Mouse (Mus musculus): Measurements from ENCODE around the gene Olfr156. TPM values are rescaled to one million over a fixed set of nuclear protein-coding genes. Genes with fewer than 3 reads are reported as not detected.
"Not testable (repeated sequence)": the region's sequence is repeated elsewhere in the genome, so short reads cannot be mapped to it uniquely, and the experiment has no call there.

Olfr156 gene
- polyA plus RNA-seq, 1 experiment from 2014 or later = not detected

DNA sequence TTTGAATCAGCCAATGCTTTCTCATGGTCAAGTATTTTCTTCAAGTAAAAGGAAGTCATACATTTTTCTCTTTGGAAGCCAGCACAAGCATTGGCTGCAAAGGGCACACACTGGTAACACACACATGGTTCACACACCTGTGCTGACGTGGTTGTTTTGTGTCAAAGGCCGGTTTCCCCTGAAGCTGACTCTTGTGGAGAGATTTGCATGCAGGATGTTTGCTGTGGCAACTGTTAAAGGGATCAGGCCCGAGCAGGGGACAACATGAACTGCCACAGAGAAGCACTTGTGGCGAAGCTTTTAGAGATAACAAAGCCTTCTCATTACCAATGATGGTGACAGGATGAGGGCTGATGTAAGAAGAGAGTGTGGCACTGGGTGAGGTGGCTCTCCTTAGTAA is 11.1 kb upstream of the Olfr156 start:
- H3K4me1 ChIP-seq (ENCODE audit: control insufficient read depth, low read depth, low read length) = no peaks in the 10 kb centered on the region
- no peak overlapping the region for H3K4me2 ChIP-seq (ENCODE audit: low read depth, low read length)
- no peak overlapping the region for H3K4me3 ChIP-seq (ENCODE audit: low read depth, low read length)
- H3K27ac ChIP-seq (ENCODE audit: low read length) = no peak overlapping the region
- H3K36me3 ChIP-seq (ENCODE audit: control insufficient read depth, insufficient read depth) = no peaks in the 10 kb centered on the region
- no peak for ATAC-seq (ENCODE audit: low read depth)
- H3K9ac ChIP-seq (ENCODE audit: low read depth, low read length) = no peak overlapping the region
- whole genome bisulfite sequencing (ENCODE audit: insufficient replicate concordance) = 22% methylated on average over 4 of the region's 4 CpGs
- no peaks in the 10 kb centered on the region for H3K9me3 ChIP-seq (replicated peaks; ENCODE audit: control insufficient read depth, low read length)
- no peaks in the 10 kb centered on the region for H3K27me3 ChIP-seq (ENCODE audit: control insufficient read depth, insufficient read depth, low read depth, low read length)

DNA sequence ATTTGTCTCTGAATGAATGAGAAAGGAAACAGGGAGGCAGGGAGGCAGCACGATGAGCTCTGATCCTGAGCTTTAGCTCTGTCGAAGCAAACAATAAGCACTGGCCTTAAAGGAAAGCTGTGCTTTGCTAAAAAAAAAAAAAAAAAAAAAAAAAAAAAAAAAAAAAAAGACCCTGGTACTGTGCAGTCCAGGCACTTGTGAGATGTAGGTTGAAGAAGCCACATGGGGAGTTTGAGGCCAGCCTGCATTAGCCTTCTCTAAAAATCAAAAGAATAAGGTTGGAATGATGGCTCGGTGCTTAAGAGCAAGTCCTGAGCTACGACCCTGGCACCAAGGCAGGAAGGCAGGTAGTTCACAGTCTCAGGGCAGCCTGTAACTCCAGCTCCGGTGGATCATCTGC is 10.1 kb upstream of the Olfr156 start:
- H3K4me3 ChIP-seq (ENCODE audit: low read depth, low read length) = no peak overlapping the region
- no peak overlapping the region for H3K27ac ChIP-seq (ENCODE audit: low read length)
- no peak overlapping the region for H3K9ac ChIP-seq (ENCODE audit: low read depth, low read length)
- H3K27me3 ChIP-seq (ENCODE audit: control insufficient read depth, insufficient read depth, low read depth, low read length) = no peaks in the 10 kb centered on the region
- no peaks in the 10 kb centered on the region for H3K4me1 ChIP-seq (ENCODE audit: control insufficient read depth, low read depth, low read length)
- no peaks in the 10 kb centered on the region for H3K36me3 ChIP-seq (ENCODE audit: control insufficient read depth, insufficient read depth)
- no peak for ATAC-seq (ENCODE audit: low read depth)
- WGBS (ENCODE audit: insufficient replicate concordance) = 55% methylated on average over 5 of the region's 5 CpGs
- no peak overlapping the region for H3K4me2 ChIP-seq (ENCODE audit: low read depth, low read length)
- H3K9me3 ChIP-seq (replicated peaks; ENCODE audit: control insufficient read depth, low read length) = no peaks in the 10 kb centered on the region

DNA sequence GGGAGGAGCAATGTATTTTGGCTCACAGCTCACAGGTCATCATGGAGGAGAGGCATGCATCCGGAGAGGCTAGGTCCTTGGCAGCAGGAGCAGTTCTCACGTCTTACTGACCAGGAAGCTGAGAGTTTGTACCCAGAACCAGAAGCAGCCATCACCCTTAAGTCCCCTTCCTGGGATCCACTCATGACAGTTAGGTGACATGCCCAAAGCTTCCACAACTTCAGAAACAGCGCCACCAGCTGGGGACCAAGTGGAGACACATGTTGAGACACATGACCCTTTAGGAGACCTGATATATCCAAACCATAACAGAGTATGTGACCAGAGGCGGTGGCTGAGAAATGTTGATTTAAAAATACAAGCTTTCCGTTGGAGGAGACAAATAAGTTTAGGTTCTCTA is 8.3 kb upstream of the Olfr156 start:
- Histone ChIP-seq H3K4me3 (ENCODE audit: low read depth, low read length) (no peak overlapping the region), H3K36me3 (ENCODE audit: control insufficient read depth, insufficient read depth) (no peaks in the 10 kb centered on the region), H3K4me1 (ENCODE audit: control insufficient read depth, low read depth, low read length) (no peaks in the 10 kb centered on the region), H3K4me2 (ENCODE audit: low read depth, low read length) (no peak overlapping the region), H3K9ac (ENCODE audit: low read depth, low read length) (no peak overlapping the region), H3K27me3 (ENCODE audit: control insufficient read depth, insufficient read depth, low read depth, low read length) (no peaks in the 10 kb centered on the region), H3K9me3 (replicated peaks; ENCODE audit: control insufficient read depth, low read length) (no peaks in the 10 kb centered on the region), H3K27ac (ENCODE audit: low read length) (no peak overlapping the region)
- 51% methylated on average over 5 of the region's 5 CpGs for WGBS (ENCODE audit: insufficient replicate concordance)
- ATAC-seq (ENCODE audit: low read depth) = no peak

DNA sequence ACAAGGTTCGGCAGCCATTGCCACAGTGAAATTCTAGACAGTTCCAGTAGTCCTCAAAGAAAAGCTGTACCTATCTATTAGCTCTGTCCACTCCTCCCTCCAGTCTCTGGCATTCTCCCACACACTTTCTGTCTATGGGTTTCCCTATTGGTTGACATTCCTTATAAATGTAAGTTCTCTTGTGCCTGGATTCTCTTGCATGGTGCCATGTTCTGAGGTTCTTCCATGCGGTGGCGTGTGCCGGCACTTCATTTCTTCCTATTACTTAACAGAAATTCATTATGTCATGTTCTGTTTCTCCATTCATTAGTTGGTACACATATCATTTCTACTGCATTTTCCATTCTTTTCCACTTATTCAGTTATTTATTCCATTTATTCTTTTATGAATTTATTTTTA is 5.1 kb upstream of the Olfr156 start:
- WGBS (ENCODE audit: insufficient replicate concordance) = 74% methylated on average over 4 of the region's 4 CpGs
- no peak for ATAC-seq (ENCODE audit: low read depth)

DNA sequence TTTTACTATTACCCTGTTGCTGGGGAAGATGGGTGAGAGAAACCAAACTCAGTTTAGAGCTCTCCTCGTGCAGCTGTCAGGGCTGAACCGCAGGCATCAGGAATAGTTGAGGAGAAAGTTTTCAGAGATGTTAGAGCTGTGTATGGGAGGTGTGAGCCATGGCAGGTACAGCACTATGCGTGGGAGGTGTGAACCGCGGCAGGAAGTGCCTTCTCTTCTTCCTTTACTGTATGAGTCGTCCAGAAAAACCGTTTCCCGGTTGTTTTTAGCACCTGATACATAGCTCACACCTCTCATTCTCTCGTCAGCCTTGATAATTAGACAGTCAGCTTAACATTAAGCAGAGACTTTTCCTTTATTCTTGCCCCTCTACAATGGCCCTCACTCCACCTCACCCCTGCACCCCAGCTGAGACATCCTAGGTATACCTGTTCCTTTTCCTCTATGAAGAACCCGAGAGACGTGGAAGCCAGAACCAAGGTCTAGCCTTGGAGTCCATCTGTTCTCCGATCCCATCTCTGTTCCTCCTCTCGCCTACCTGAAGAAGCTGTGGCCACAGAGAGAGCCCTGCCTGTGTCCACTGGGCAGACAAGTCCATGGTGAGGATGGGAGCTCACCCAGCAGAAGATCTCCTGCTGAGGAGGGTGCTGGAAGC is 672 bp downstream of the Olfr156 start:
- Histone ChIP-seq H3K9ac (ENCODE audit: low read depth, low read length) (no peak overlapping the region), H3K4me3 (ENCODE audit: low read depth, low read length) (no peak overlapping the region), H3K36me3 (ENCODE audit: control insufficient read depth, insufficient read depth) (no peaks in the 10 kb centered on the region), H3K4me1 (ENCODE audit: control insufficient read depth, low read depth, low read length) (no peaks in the 10 kb centered on the region), H3K4me2 (ENCODE audit: low read depth, low read length) (no peak overlapping the region), H3K9me3 (replicated peaks; ENCODE audit: control insufficient read depth, low read length) (no peaks in the 10 kb centered on the region), H3K27ac (ENCODE audit: low read length) (no peak overlapping the region), H3K27me3 (ENCODE audit: control insufficient read depth, insufficient read depth, low read depth, low read length) (no peaks in the 10 kb centered on the region)
- whole genome bisulfite sequencing (ENCODE audit: insufficient replicate concordance) = 53% methylated on average over 13 of the region's 13 CpGs
- no peak for ATAC-seq (ENCODE audit: low read depth)

More for the DNA sequence above, 5.1 kb upstream of the Olfr156 start:
- H3K27me3 ChIP-seq (ENCODE audit: control insufficient read depth, insufficient read depth, low read depth, low read length) = no peaks in the 10 kb centered on the region
- H3K4me3 ChIP-seq (ENCODE audit: low read depth, low read length) = no peak overlapping the region
- no peaks in the 10 kb centered on the region for H3K36me3 ChIP-seq (ENCODE audit: control insufficient read depth, insufficient read depth)
- no peak overlapping the region for H3K27ac ChIP-seq (ENCODE audit: low read length)
- no peak overlapping the region for H3K9ac ChIP-seq (ENCODE audit: low read depth, low read length)
- no peaks in the 10 kb centered on the region for H3K9me3 ChIP-seq (replicated peaks; ENCODE audit: control insufficient read depth, low read length)
- no peaks in the 10 kb centered on the region for H3K4me1 ChIP-seq (ENCODE audit: control insufficient read depth, low read depth, low read length)
- H3K4me2 ChIP-seq (ENCODE audit: low read depth, low read length) = no peak overlapping the region

DNA sequence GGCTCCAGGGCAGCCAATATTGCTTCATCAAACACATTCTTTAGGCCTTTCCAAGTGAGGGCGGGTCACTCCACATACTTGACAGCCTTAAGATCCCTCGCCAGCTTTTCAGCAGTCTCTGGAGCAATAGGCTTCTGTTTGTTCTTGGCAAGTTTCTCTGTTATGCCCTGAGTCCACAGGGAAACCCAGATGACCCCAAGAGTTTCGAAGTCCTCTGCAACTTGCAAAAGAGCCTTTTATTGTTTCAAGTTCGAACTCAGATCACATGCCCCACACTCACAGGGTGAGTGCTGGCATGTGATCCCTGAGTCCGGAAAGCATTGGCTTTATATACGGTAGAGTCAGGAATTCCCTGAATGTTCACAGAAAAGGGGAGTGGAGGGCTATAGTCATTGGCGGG is 24.8 kb downstream of the Olfr156 start:
- no peaks in the 10 kb centered on the region; the same call in 1 of the 2 replicates for H3K9me3 ChIP-seq (replicated peaks; ENCODE audit: control insufficient read depth, low read length)
- H3K27me3 ChIP-seq (ENCODE audit: control insufficient read depth, insufficient read depth, low read depth, low read length) = no peaks in the 10 kb centered on the region
- H3K4me3 ChIP-seq (ENCODE audit: low read depth, low read length) = no peak overlapping the region
- no peaks in the 10 kb centered on the region for H3K4me1 ChIP-seq (ENCODE audit: control insufficient read depth, low read depth, low read length)
- ATAC-seq (ENCODE audit: low read depth) = no peak
- no peak overlapping the region for H3K4me2 ChIP-seq (ENCODE audit: low read depth, low read length)
- no peak overlapping the region for H3K27ac ChIP-seq (ENCODE audit: low read length)
- no peak overlapping the region for H3K9ac ChIP-seq (ENCODE audit: low read depth, low read length)
- WGBS (ENCODE audit: insufficient replicate concordance) = 61% methylated on average over 7 of the region's 7 CpGs
- no peaks in the 10 kb centered on the region for H3K36me3 ChIP-seq (ENCODE audit: control insufficient read depth, insufficient read depth)

DNA sequence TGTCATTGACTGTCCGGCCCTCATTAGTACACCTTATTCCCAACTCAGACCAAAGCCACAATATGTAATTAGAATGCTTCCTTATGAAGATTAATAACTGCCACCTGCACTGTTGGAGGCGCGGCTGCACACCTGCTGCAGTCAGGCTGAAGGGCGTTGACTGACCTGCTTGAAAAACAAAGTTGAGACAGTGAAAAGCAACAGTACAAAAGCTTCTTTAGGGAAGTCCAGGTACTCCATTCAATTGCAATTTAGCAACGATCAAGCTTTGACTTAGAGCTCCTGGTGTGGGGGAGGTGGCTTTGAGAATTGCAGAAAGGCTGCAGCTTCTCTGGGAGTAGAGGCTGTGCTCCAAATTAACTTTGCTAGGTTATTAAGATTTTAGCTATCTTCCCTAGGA is 27.9 kb downstream of the Olfr156 start:
- ATAC-seq (ENCODE audit: low read depth); H3K9ac ChIP-seq (ENCODE audit: low read depth, low read length); H3K4me2 ChIP-seq (ENCODE audit: low read depth, low read length); H3K27ac ChIP-seq (ENCODE audit: low read length); H3K36me3 ChIP-seq (ENCODE audit: control insufficient read depth, insufficient read depth); H3K4me1 ChIP-seq (ENCODE audit: control insufficient read depth, low read depth, low read length); H3K9me3 ChIP-seq (replicated peaks; ENCODE audit: control insufficient read depth, low read length); H3K4me3 ChIP-seq (ENCODE audit: low read depth, low read length); H3K27me3 ChIP-seq (ENCODE audit: control insufficient read depth, insufficient read depth, low read depth, low read length): not testable (repeated sequence)
- 63% methylated on average over 5 of the region's 5 CpGs for WGBS (ENCODE audit: insufficient replicate concordance)

DNA sequence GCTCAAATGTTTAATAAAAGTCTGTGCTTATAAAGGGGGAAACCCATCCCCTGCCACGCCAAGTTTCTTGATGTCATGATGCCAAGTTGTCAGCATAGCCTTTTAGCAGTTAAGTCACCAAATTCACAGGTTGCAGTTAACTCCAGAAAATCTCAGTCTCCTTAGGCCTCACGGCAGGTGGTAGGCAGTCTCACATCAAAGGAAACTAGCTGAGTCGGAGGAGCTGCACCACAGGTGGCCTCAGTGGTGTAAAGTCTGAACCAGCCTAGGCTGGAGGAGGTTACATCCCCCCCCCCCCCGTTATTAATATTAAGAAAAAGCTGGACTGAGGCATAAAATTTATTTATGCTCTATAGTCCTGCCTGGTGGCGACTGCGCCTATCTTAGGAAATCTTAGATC is 28.4 kb downstream of the Olfr156 start:
- Histone ChIP-seq H3K27ac (ENCODE audit: low read length) (no peak overlapping the region), H3K9ac (ENCODE audit: low read depth, low read length) (no peak overlapping the region), H3K4me1 (ENCODE audit: control insufficient read depth, low read depth, low read length) (no peaks in the 10 kb centered on the region), H3K27me3 (ENCODE audit: control insufficient read depth, insufficient read depth, low read depth, low read length) (no peaks in the 10 kb centered on the region), H3K36me3 (ENCODE audit: control insufficient read depth, insufficient read depth) (no peaks in the 10 kb centered on the region), H3K4me3 (ENCODE audit: low read depth, low read length) (no peak overlapping the region), H3K9me3 (replicated peaks; ENCODE audit: control insufficient read depth, low read length) (no peaks in the 10 kb centered on the region), H3K4me2 (ENCODE audit: low read depth, low read length) (no peak overlapping the region)
- 56% methylated on average over 6 of the region's 6 CpGs for WGBS (ENCODE audit: insufficient replicate concordance)
- no peak for ATAC-seq (ENCODE audit: low read depth)

DNA sequence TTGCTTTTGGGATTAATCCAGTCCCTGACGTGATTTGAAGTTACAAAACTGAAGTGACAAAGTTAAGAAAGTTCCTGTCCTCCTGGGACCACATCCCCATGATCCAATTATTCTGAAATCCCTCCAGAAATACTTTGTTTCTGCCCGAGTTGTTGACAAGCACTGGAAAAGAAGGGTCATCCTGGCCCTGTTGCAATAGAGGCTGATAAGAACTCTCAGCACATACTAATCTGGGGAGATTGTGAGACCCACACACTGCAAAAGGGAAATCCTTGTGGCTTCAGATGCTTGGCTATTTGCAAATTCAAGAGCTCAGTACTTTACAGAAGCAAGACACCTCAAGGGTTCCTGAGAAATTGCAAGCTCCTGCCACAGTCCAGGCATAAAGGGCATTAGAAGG is 51.4 kb downstream of the Olfr156 start:
- H3K4me3 ChIP-seq (ENCODE audit: low read depth, low read length) = no peak overlapping the region
- H3K27ac ChIP-seq (ENCODE audit: low read length) = no peak overlapping the region
- H3K9me3 ChIP-seq (replicated peaks; ENCODE audit: control insufficient read depth, low read length) = no peaks in the 10 kb centered on the region
- H3K4me2 ChIP-seq (ENCODE audit: low read depth, low read length) = no peak overlapping the region
- WGBS (ENCODE audit: insufficient replicate concordance) = 19% methylated on average over 2 of the region's 2 CpGs
- no peak overlapping the region for H3K9ac ChIP-seq (ENCODE audit: low read depth, low read length)
- H3K27me3 ChIP-seq (ENCODE audit: control insufficient read depth, insufficient read depth, low read depth, low read length) = no peaks in the 10 kb centered on the region; the same call in 1 of the 2 replicates
- ATAC-seq (ENCODE audit: low read depth) = no peak
- no peaks in the 10 kb centered on the region for H3K4me1 ChIP-seq (ENCODE audit: control insufficient read depth, low read depth, low read length)
- no peaks in the 10 kb centered on the region for H3K36me3 ChIP-seq (ENCODE audit: control insufficient read depth, insufficient read depth)
